Mouse (Mus musculus): ENCODE measurements around the gene Il27ra. TPM values are rescaled to one million over a fixed set of nuclear protein-coding genes. Genes with fewer than 3 reads are reported as not detected.
"Not testable (repeated sequence)": the region's sequence is repeated elsewhere in the genome, so short reads cannot be mapped to it uniquely, and the experiment has no call there.

Il27ra gene
- polyA plus RNA-seq, 1 experiment from 2014 or later, result 6.1 TPM

GRCm38 (mm10) chr8:84005502-84005901, 36.9 kb downstream of the Il27ra start:
- ATAC-seq (ENCODE audit: insufficient number of reproducible peaks, insufficient read depth, low FRiP score, low read depth), result not testable (repeated sequence)

GRCm38 (mm10) chr8:84004533-84005201, 37.7 kb downstream of the Il27ra start:
- Histone ChIP-seq H3K4me2 (ENCODE audit: low read length) (peak overlapping the region; percentile 88), H3K4me1 (ENCODE audit: control insufficient read depth in 2 of 2, insufficient read depth in 2 of 2, low read length in 2 of 2) (peaks cover 7 to 13% of the 10 kb centered on the region in 2 experiments), H3K4me3 (ENCODE audit: control insufficient read depth in 1 of 2, insufficient read depth in 1 of 2, low read depth in 1 of 2, low read length in 2 of 2) (peak overlapping the region; percentile 65 to 79), H3K36me3 (ENCODE audit: control insufficient read depth, insufficient read depth, low read length) (peaks cover 28% of the 10 kb centered on the region), H3K9me3 (ENCODE audit: control insufficient read depth, low read length) (no peaks in the 10 kb centered on the region), H3K9ac (ENCODE audit: low read length) (peak overlapping the region; percentile 80), H3K27ac (replicated peaks in 1 of 2; ENCODE audit: control insufficient read depth in 1 of 2, insufficient read depth in 1 of 2, low read depth in 2 of 2, low read length in 2 of 2) (peak overlapping the region; percentile 61 to 80), H3K27me3 (ENCODE audit: control insufficient read depth, insufficient read depth, low read length) (no peaks in the 10 kb centered on the region)
- ATAC-seq (ENCODE audit: insufficient number of reproducible peaks, insufficient read depth, low FRiP score, low read depth), result peak; percentile 68
- 1% methylated on average over 30 of the region's 30 CpGs for WGBS

More at GRCm38 (mm10) chr8:84005502-84005901, 36.9 kb downstream of the Il27ra start:
- H3K4me3 ChIP-seq (ENCODE audit: control insufficient read depth in 1 of 2, insufficient read depth in 1 of 2, low read depth in 1 of 2, low read length in 2 of 2); H3K27me3 ChIP-seq (ENCODE audit: control insufficient read depth, insufficient read depth, low read length); H3K9ac ChIP-seq (ENCODE audit: low read length); H3K9me3 ChIP-seq (ENCODE audit: control insufficient read depth, low read length); H3K4me2 ChIP-seq (ENCODE audit: low read length): not testable (repeated sequence)
- H3K36me3 ChIP-seq (ENCODE audit: control insufficient read depth, insufficient read depth, low read length), result peaks cover 19% of the 10 kb centered on the region
- WGBS, result 94% methylated on average over 7 of the region's 7 CpGs
- H3K4me1 ChIP-seq (ENCODE audit: control insufficient read depth in 2 of 2, insufficient read depth in 2 of 2, low read length in 2 of 2), result peaks cover 7 to 14% of the 10 kb centered on the region in 2 experiments
- peak overlapping the region in 1 of 2 experiments; percentile 61; a peak in 1 of 4 replicates for H3K27ac ChIP-seq (replicated peaks in 1 of 2; ENCODE audit: control insufficient read depth in 1 of 2, insufficient read depth in 1 of 2, low read depth in 2 of 2, low read length in 2 of 2)

GRCm38 (mm10) chr8:84003612-84004246, 38.7 kb downstream of the Il27ra start:
- H3K4me2 ChIP-seq (ENCODE audit: low read length), result peak overlapping the region; percentile 88
- no peak for ATAC-seq (ENCODE audit: insufficient number of reproducible peaks, insufficient read depth, low FRiP score, low read depth)
- H3K4me1 ChIP-seq (ENCODE audit: control insufficient read depth in 2 of 2, insufficient read depth in 2 of 2, low read length in 2 of 2), result peaks cover 13 to 22% of the 10 kb centered on the region in 2 experiments
- peak overlapping the region; percentile 80 for H3K9ac ChIP-seq (ENCODE audit: low read length)
- WGBS, result 76% methylated on average over 6 of the region's 6 CpGs
- H3K4me3 ChIP-seq (ENCODE audit: control insufficient read depth in 1 of 2, insufficient read depth in 1 of 2, low read depth in 1 of 2, low read length in 2 of 2), result peak overlapping the region in 1 of 2 experiments; percentile 65; a peak in 2 of 4 replicates
- peaks cover 35% of the 10 kb centered on the region for H3K36me3 ChIP-seq (ENCODE audit: control insufficient read depth, insufficient read depth, low read length)
- H3K27ac ChIP-seq (replicated peaks in 1 of 2; ENCODE audit: control insufficient read depth in 1 of 2, insufficient read depth in 1 of 2, low read depth in 2 of 2, low read length in 2 of 2), result no peak overlapping the region
- H3K27me3 ChIP-seq (ENCODE audit: control insufficient read depth, insufficient read depth, low read length), result no peaks in the 10 kb centered on the region
- H3K9me3 ChIP-seq (ENCODE audit: control insufficient read depth, low read length), result no peaks in the 10 kb centered on the region

- H3K4me3 ChIP-seq (ENCODE audit: control insufficient read depth in 1 of 2, insufficient read depth in 1 of 2, low read depth in 1 of 2, low read length in 2 of 2), result no peak overlapping the region
- H3K36me3 ChIP-seq (ENCODE audit: control insufficient read depth, insufficient read depth, low read length), result peaks cover 35% of the 10 kb centered on the region
- peaks cover 14 to 23% of the 10 kb centered on the region in 2 experiments for H3K4me1 ChIP-seq (ENCODE audit: control insufficient read depth in 2 of 2, insufficient read depth in 2 of 2, low read length in 2 of 2)
- no peak overlapping the region for H3K27ac ChIP-seq (replicated peaks in 1 of 2; ENCODE audit: control insufficient read depth in 1 of 2, insufficient read depth in 1 of 2, low read depth in 2 of 2, low read length in 2 of 2)
- no peak for ATAC-seq (ENCODE audit: insufficient number of reproducible peaks, insufficient read depth, low FRiP score, low read depth)
- 69% methylated on average over 12 of the region's 12 CpGs for WGBS
- no peaks in the 10 kb centered on the region for H3K27me3 ChIP-seq (ENCODE audit: control insufficient read depth, insufficient read depth, low read length)
- no peak overlapping the region for H3K9ac ChIP-seq (ENCODE audit: low read length)
- H3K4me2 ChIP-seq (ENCODE audit: low read length), result no peak overlapping the region
- H3K9me3 ChIP-seq (ENCODE audit: control insufficient read depth, low read length), result no peaks in the 10 kb centered on the region
Observed at GRCm38 (mm10) chr8:84002957-84003611, 39.3 kb downstream of the Il27ra start.

- no peak within 1 kb of the TSS; the same call in 1 of the 2 replicates for H3K4me2 ChIP-seq (ENCODE audit: low read length)
- no peaks in the 10 kb centered on the region for H3K27me3 ChIP-seq (ENCODE audit: control insufficient read depth, insufficient read depth, low read length)
- ATAC-seq (ENCODE audit: insufficient number of reproducible peaks, insufficient read depth, low FRiP score, low read depth), result no peak
- WGBS, result 44% methylated on average over 61 of the region's 61 CpGs
- no peak within 1 kb of the TSS for H3K4me3 ChIP-seq (ENCODE audit: control insufficient read depth in 1 of 2, insufficient read depth in 1 of 2, low read depth in 1 of 2, low read length in 2 of 2)
- peaks cover 15 to 24% of the 10 kb centered on the region in 2 experiments for H3K4me1 ChIP-seq (ENCODE audit: control insufficient read depth in 2 of 2, insufficient read depth in 2 of 2, low read length in 2 of 2)
- peaks cover 35% of the 10 kb centered on the region for H3K36me3 ChIP-seq (ENCODE audit: control insufficient read depth, insufficient read depth, low read length)
- no peak within 1 kb of the TSS for H3K27ac ChIP-seq (replicated peaks in 1 of 2; ENCODE audit: control insufficient read depth in 1 of 2, insufficient read depth in 1 of 2, low read depth in 2 of 2, low read length in 2 of 2)
- H3K9ac ChIP-seq (ENCODE audit: low read length), result peak within 1 kb of the TSS; percentile 32; the same call in 1 of the 2 replicates
- no peaks in the 10 kb centered on the region for H3K9me3 ChIP-seq (ENCODE audit: control insufficient read depth, low read length)
Observed at GRCm38 (mm10) chr8:84001281-84002000, 40.9 kb downstream of the Il27ra start, which contains the start of gene 1700067K01Rik. TSS of gene 1700067K01Rik (plus strand) at chr8:84001502.

GRCm38 (mm10) chr8:83999825-84000224, 42.6 kb downstream of the Il27ra start:
- no peak overlapping the region for H3K4me3 ChIP-seq (ENCODE audit: control insufficient read depth in 1 of 2, insufficient read depth in 1 of 2, low read depth in 1 of 2, low read length in 2 of 2)
- WGBS, result 100% methylated on average over 2 of the region's 2 CpGs
- H3K27me3 ChIP-seq (ENCODE audit: control insufficient read depth, insufficient read depth, low read length), result no peaks in the 10 kb centered on the region
- peaks cover 44% of the 10 kb centered on the region for H3K36me3 ChIP-seq (ENCODE audit: control insufficient read depth, insufficient read depth, low read length)
- ATAC-seq (ENCODE audit: insufficient number of reproducible peaks, insufficient read depth, low FRiP score, low read depth), result no peak
- H3K27ac ChIP-seq (replicated peaks in 1 of 2; ENCODE audit: control insufficient read depth in 1 of 2, insufficient read depth in 1 of 2, low read depth in 2 of 2, low read length in 2 of 2), result no peak overlapping the region
- peaks cover 18 to 27% of the 10 kb centered on the region in 2 experiments for H3K4me1 ChIP-seq (ENCODE audit: control insufficient read depth in 2 of 2, insufficient read depth in 2 of 2, low read length in 2 of 2)
- no peak overlapping the region; the same call in 1 of the 2 replicates for H3K4me2 ChIP-seq (ENCODE audit: low read length)
- no peaks in the 10 kb centered on the region for H3K9me3 ChIP-seq (ENCODE audit: control insufficient read depth, low read length)
- H3K9ac ChIP-seq (ENCODE audit: low read length), result no peak overlapping the region
